Mouse (Mus musculus): ENCODE results near the gene Gm3336. TPM values are rescaled to one million over a fixed set of nuclear protein-coding genes. Genes with fewer than 3 reads are reported as not detected.

The Gm3336 gene
- total and polyA plus RNA-seq, 3 experiments: 0.25 to 0.49 TPM; not detected in 1

DNA sequence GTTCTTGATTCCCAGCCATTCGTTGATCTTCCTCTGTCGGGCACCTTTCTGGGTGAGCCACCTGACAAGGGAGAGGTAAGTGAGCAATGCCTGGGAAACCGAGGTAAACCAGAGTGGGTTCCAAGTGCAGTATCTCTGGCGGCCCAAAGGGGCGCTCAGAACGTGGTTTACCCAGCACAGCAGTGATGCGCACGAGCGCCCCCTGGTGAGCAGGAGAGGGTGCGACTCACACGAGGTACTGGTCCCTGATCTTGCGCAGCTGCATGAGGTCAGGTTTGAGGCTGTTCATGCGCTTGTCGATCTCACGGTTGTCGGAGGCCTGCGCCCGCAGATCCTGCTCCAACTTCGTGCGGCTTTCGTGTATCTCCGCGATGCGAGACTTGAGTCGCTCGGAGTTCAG lies 51.0 kb downstream of the Gm3336 start (continued):
- peak; percentile 67 for TF ChIP-seq JUND (conservative IDR thresholded peaks at IDR 0.05; ENCODE audit: low read depth, low read length)
- peak; percentile 82 for TF ChIP-seq NRF1 (IDR thresholded peaks at IDR 0.05; ENCODE audit: low read depth, low read length)
- no peak for TF ChIP-seq ZMIZ1 (IDR thresholded peaks at IDR 0.05; ENCODE audit: low read depth, low read length)
- TF ChIP-seq RAD21 (IDR thresholded peaks at IDR 0.05; ENCODE audit: low read depth, low read length): peak; percentile 67
- TF ChIP-seq USF2 (conservative IDR thresholded peaks at IDR 0.05; ENCODE audit: low read depth, low read length): no peak
- TF ChIP-seq ETS1 (conservative IDR thresholded peaks at IDR 0.05; ENCODE audit: low read depth, low read length): peak; percentile 39; the same call in 1 of the 2 replicates
- TF ChIP-seq SMC3 (IDR thresholded peaks at IDR 0.05; ENCODE audit: low read depth, low read length): peak; percentile 89
- 0 out of 2 replicates have a peak, but pooled peaks have one; percentile 16 for TF ChIP-seq MAZ (IDR thresholded peaks at IDR 0.05; ENCODE audit: low read depth, low read length)
- no peak for TF ChIP-seq ZKSCAN1 (IDR thresholded peaks at IDR 0.05; ENCODE audit: borderline replicate concordance, low read depth, low read length)
- TF ChIP-seq ELF1 (IDR thresholded peaks at IDR 0.05; ENCODE audit: low read depth, low read length): peak; percentile 52; the same call in 1 of the 2 replicates
- TF ChIP-seq E2F4 (IDR thresholded peaks at IDR 0.05; ENCODE audit: insufficient replicate concordance, low read depth, low read length): no peak

DNA sequence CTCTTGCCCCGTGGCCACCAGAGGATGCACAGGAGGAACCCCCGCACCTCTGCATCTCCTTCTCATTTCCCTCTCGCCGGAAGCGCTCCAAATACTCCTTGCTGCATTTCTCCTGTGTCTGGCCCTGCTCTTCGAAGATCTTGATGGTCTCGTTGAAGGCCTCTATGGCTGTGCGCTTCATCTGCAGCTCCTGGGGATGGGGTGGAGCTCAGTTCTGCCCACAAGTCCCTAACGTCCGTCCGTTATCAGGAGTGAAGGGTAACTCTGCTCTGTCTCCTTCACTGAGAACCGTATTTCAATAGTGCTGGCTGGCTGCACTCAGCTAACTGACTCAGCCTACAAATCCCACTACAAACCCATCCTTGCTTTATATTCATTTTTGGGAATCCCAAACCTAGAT lies 51.5 kb downstream of the Gm3336 start:
- Histone ChIP-seq H3K9ac (ENCODE audit: insufficient read depth, low read depth) (no peak overlapping the region), H3K4me1 (ENCODE audit: control insufficient read depth in 1 of 2, insufficient read depth in 2 of 2) (peaks cover 53 to 77% of the 10 kb centered on the region in 2 experiments)
- dilution Hi-C loops (cut with MboI; ENCODE audit: extremely low pct_ligation_motif_present, extremely low pct_unique_long_range_greater_than_20kb, low sequenced_read_pairs): no loop called here

DNA sequence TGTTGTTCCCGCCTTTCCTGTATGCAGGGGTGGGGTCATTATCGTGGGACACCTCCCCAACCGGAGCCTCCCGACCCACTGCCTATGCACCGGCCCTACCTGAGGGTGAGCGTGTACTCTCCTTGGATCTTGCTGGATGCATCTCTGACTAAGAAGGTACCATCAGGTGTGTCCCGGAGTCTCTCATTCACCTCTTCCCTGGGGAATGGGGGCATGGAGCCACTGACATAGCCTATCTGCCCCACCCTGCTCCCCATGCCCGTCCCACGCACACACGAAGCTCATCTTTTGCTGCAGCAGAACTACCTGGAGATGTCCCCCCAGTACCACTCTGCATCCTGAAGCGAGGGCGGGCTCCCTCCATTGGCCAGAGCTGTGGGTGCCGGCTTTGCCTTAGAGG lies 52.4 kb downstream of the Gm3336 start:
- in situ Hi-C loops (cut with MboI; ENCODE audit: low pct_ligation_motif_present, low pct_unique_long_range_greater_than_20kb, low sequenced_read_pairs): no loop called here
- H3K27ac ChIP-seq (ENCODE audit: insufficient read depth, low read depth): no peak overlapping the region
- H3K4me3 ChIP-seq (replicated peaks in 1 of 3; ENCODE audit: low read depth in 2 of 3, low read length in 2 of 3, poor library complexity in 1 of 3): no peak overlapping the region
- no peak overlapping the region for H3K4me2 ChIP-seq (ENCODE audit: insufficient read depth, low read depth, poor library complexity, severe bottlenecking)
- TF ChIP-seq ZKSCAN1 (IDR thresholded peaks at IDR 0.05; ENCODE audit: borderline replicate concordance, low read depth, low read length): no peak
- no peak for TF ChIP-seq RCOR1 (conservative IDR thresholded peaks at IDR 0.05; ENCODE audit: low read depth, low read length)
- TF ChIP-seq ELF1 (IDR thresholded peaks at IDR 0.05; ENCODE audit: low read depth, low read length): no peak
- no peak for TF ChIP-seq EP300 (IDR thresholded peaks at IDR 0.05; ENCODE audit: low read length)
- TF ChIP-seq ZMIZ1 (IDR thresholded peaks at IDR 0.05; ENCODE audit: low read depth, low read length): no peak
- TF ChIP-seq BHLHE40 (IDR thresholded peaks at IDR 0.05; ENCODE audit: low read depth, low read length): no peak
- TF ChIP-seq SIN3A (IDR thresholded peaks at IDR 0.05; ENCODE audit: low read length): no peak
- TF ChIP-seq SMC3 (IDR thresholded peaks at IDR 0.05; ENCODE audit: low read depth, low read length): no peak
- no peak for TF ChIP-seq TBP (conservative IDR thresholded peaks at IDR 0.05; ENCODE audit: low read depth, low read length)
- TF ChIP-seq MEF2A (IDR thresholded peaks at IDR 0.05; ENCODE audit: borderline replicate concordance, low read depth, low read length): no peak
- no peak for TF ChIP-seq ZC3H11A (IDR thresholded peaks at IDR 0.05; ENCODE audit: low read depth, low read length)
- no peak for TF ChIP-seq E2F4 (IDR thresholded peaks at IDR 0.05; ENCODE audit: insufficient replicate concordance, low read depth, low read length)
- TF ChIP-seq CTCF (conservative IDR thresholded peaks at IDR 0.05 in 1 of 2, IDR thresholded peaks at IDR 0.05 in 1 of 2; ENCODE audit: low read depth in 2 of 2, low read length in 2 of 2): no peak
- no peak for TF ChIP-seq USF2 (conservative IDR thresholded peaks at IDR 0.05; ENCODE audit: low read depth, low read length)
- TF ChIP-seq MAFK (IDR thresholded peaks at IDR 0.05; ENCODE audit: insufficient replicate concordance, low read length): no peak
- no peak for TF ChIP-seq KAT2A (IDR thresholded peaks at IDR 0.05; ENCODE audit: insufficient replicate concordance, low read length)
- dilution Hi-C loops (cut with MboI; ENCODE audit: extremely low pct_ligation_motif_present, extremely low pct_unique_long_range_greater_than_20kb, low sequenced_read_pairs): no loop called here
- no peaks in the 10 kb centered on the region for H3K27me3 ChIP-seq (replicated peaks)
- 0 out of 2 replicates have a peak, but pooled peaks cover 4% of the 10 kb centered on the region for H3K79me2 ChIP-seq (replicated peaks; ENCODE audit: control insufficient read depth, extremely low read depth, insufficient read depth, poor library complexity, severe bottlenecking)
- peaks cover 32 to 62% of the 10 kb centered on the region in 2 experiments for H3K36me3 ChIP-seq (replicated peaks in 1 of 2; ENCODE audit: control insufficient read depth in 1 of 2, insufficient read depth in 1 of 2, low read length in 1 of 2)
- no peak overlapping the region for H3K9ac ChIP-seq (ENCODE audit: insufficient read depth, low read depth)
- H3K4me1 ChIP-seq (ENCODE audit: control insufficient read depth in 1 of 2, insufficient read depth in 2 of 2): peaks cover 60 to 81% of the 10 kb centered on the region in 2 experiments
- no peak for DNase-seq (ENCODE audit: extremely low read depth)
- no peaks in the 10 kb centered on the region for H3K9me3 ChIP-seq (replicated peaks; ENCODE audit: low read length)

More for the DNA sequence above, 51.5 kb downstream of the Gm3336 start:
- TF ChIP-seq ZNF384 (IDR thresholded peaks at IDR 0.05; ENCODE audit: low read depth, low read length): no peak
- TF ChIP-seq KAT2A (IDR thresholded peaks at IDR 0.05; ENCODE audit: insufficient replicate concordance, low read length): no peak
- no peak for TF ChIP-seq UBTF (IDR thresholded peaks at IDR 0.05; ENCODE audit: low read depth, low read length)
- TF ChIP-seq ELF1 (IDR thresholded peaks at IDR 0.05; ENCODE audit: low read depth, low read length): no peak
- no peak for TF ChIP-seq ETS1 (conservative IDR thresholded peaks at IDR 0.05; ENCODE audit: low read depth, low read length)
- TF ChIP-seq CHD1 (IDR thresholded peaks at IDR 0.05; ENCODE audit: low read depth, low read length): no peak
- no peak for TF ChIP-seq SIN3A (IDR thresholded peaks at IDR 0.05; ENCODE audit: low read length)
- no peak for TF ChIP-seq USF2 (conservative IDR thresholded peaks at IDR 0.05; ENCODE audit: low read depth, low read length)
- no peak for TF ChIP-seq POLR2AphosphoS2 (IDR thresholded peaks at IDR 0.05; ENCODE audit: low read depth, low read length)
- no peak for TF ChIP-seq ZKSCAN1 (IDR thresholded peaks at IDR 0.05; ENCODE audit: borderline replicate concordance, low read depth, low read length)
- TF ChIP-seq ZC3H11A (IDR thresholded peaks at IDR 0.05; ENCODE audit: low read depth, low read length): no peak
- TF ChIP-seq MAFK (IDR thresholded peaks at IDR 0.05; ENCODE audit: insufficient replicate concordance, low read length): no peak
- no peak for TF ChIP-seq MXI1 (IDR thresholded peaks at IDR 0.05; ENCODE audit: low read depth, low read length)
- no peaks in the 10 kb centered on the region for H3K79me2 ChIP-seq (replicated peaks; ENCODE audit: control insufficient read depth, extremely low read depth, insufficient read depth, poor library complexity, severe bottlenecking)
- no peak overlapping the region for H3K27ac ChIP-seq (ENCODE audit: insufficient read depth, low read depth)
- no peak overlapping the region for H3K4me3 ChIP-seq (replicated peaks in 1 of 3; ENCODE audit: low read depth in 2 of 3, low read length in 2 of 3, poor library complexity in 1 of 3)
- DNase-seq (ENCODE audit: extremely low read depth): no peak
- in situ Hi-C loops (cut with MboI; ENCODE audit: low pct_ligation_motif_present, low pct_unique_long_range_greater_than_20kb, low sequenced_read_pairs): loop anchor here (5.0 kb wide), 1 partner anchor 32 kb away; no protein-coding TSS in a partner anchor
- no peaks in the 10 kb centered on the region for H3K27me3 ChIP-seq (replicated peaks)
- no peaks in the 10 kb centered on the region for H3K9me3 ChIP-seq (replicated peaks; ENCODE audit: low read length)
- no peak overlapping the region for H3K4me2 ChIP-seq (ENCODE audit: insufficient read depth, low read depth, poor library complexity, severe bottlenecking)
- H3K36me3 ChIP-seq (replicated peaks in 1 of 2; ENCODE audit: control insufficient read depth in 1 of 2, insufficient read depth in 1 of 2, low read length in 1 of 2): peaks cover 32 to 59% of the 10 kb centered on the region in 2 experiments

Data from CH12.LX (cell line).